Mouse (Mus musculus) forebrain, embryonic 11.5 days (tissue): Measurements from ENCODE around the gene Tcf19. TPM values are rescaled to one million over a fixed set of nuclear protein-coding genes. Genes with fewer than 3 reads are reported as not detected.
"Not testable (repeated sequence)": the region's sequence is repeated elsewhere in the genome, so short reads cannot be mapped to it uniquely, and the experiment has no call there.

Experiments used
- ATAC-seq: fragments of 200-750 bp; cut with Nextera tagmentation; replicated peaks from 2 replicates; pipeline ENCODE4 v1.8.0; 2017; ENCODE audit warnings: moderate TSS enrichment; ENCODE audit not compliant: low FRiP score
- DNase-seq: peaks from one replicate; pipeline ENCODE4 v3.0.0-alpha.2; 2017; ENCODE audit warnings: low spot score
- H3K27ac ChIP-seq: fragments of 300-500 bp; sonication (generic); 2 replicates; pipeline ENCODE4 v1.5.1; 2014; ENCODE audit warnings: low read depth, low read length
- H3K27me3 ChIP-seq: fragments of 300-500 bp; sonication (generic); 2 replicates; pipeline ENCODE4 v1.6.1; 2014; ENCODE audit warnings: mild to moderate bottlenecking, low read length, mixed read lengths; ENCODE audit not compliant: control insufficient read depth, insufficient read depth
- H3K36me3 ChIP-seq: fragments of 300-500 bp; sonication (generic); 2 replicates; pipeline ENCODE4 v1.6.1; 2014; ENCODE audit warnings: mild to moderate bottlenecking, low read length, moderate library complexity, mixed read lengths; ENCODE audit not compliant: control insufficient read depth, insufficient read depth
- H3K4me1 ChIP-seq: fragments of 300-500 bp; sonication (generic); replicated peaks from 2 replicates; pipeline ENCODE4 v1.6.1; 2014; ENCODE audit warnings: low read length, mixed read lengths; ENCODE audit not compliant: control insufficient read depth, insufficient read depth
- H3K4me2 ChIP-seq: fragments of 300-500 bp; sonication (generic); 2 replicates; pipeline ENCODE4 v1.6.1; 2014; ENCODE audit warnings: low read depth, mild to moderate bottlenecking, low read length, moderate library complexity, mixed read lengths; ENCODE audit not compliant: severe bottlenecking
- H3K4me3 ChIP-seq: fragments of 300-500 bp; sonication (generic); 2 replicates; pipeline ENCODE4 v1.5.1; 2014; ENCODE audit warnings: low read depth, low read length
- H3K9ac ChIP-seq: fragments of 300-500 bp; sonication (generic); 2 replicates; pipeline ENCODE4 v1.6.1; 2014; ENCODE audit warnings: low read length
- H3K9me3 ChIP-seq: fragments of 300-500 bp; sonication (generic); 2 replicates; pipeline ENCODE4 v1.6.1; 2016; ENCODE audit warnings: low read length, mixed read lengths; ENCODE audit not compliant: control insufficient read depth
- WGBS: fragments of 180-500 bp; shearing (Covaris S2); extraction: QIAGEN DNeasy Blood & Tissue Kit; methylation state at CpG from one replicate; pipeline ENCODE4 v1.1.7; 2014; 5-methylcytosine and 5-hydroxymethylcytosine counted together
- polyA plus RNA-seq: library from polyadenylated mRNA; unstranded; fragments of >200 nt; fragmentation: Nextera tagmentation; extraction: Ambion mirVana; gene quantifications from 2 replicates; pipeline ENCODE4 v1.2.1, GENCODE M21; 2014

Gene Tcf19
- polyA plus RNA-seq, 1 experiment from 2014 or later, result 58.4 TPM

GRCm38 (mm10) chr17:35517526-35517925 lies 902 bp upstream of the Tcf19 start:
- Histone ChIP-seq H3K36me3 (no peaks in the 10 kb centered on the region), H3K4me2 (peak overlapping the region; percentile 62), H3K27me3 (no peaks in the 10 kb centered on the region), H3K4me1 (peaks cover 18% of the 10 kb centered on the region), H3K9me3 (no peaks in the 10 kb centered on the region), H3K27ac (no peak overlapping the region), H3K4me3 (peak overlapping the region; percentile 54), H3K9ac (peak overlapping the region; percentile 64)
- no peak for ATAC-seq
- DNase-seq, result peak; percentile 55
- 8% methylated on average over 12 of the region's 12 CpGs for WGBS

DNA sequence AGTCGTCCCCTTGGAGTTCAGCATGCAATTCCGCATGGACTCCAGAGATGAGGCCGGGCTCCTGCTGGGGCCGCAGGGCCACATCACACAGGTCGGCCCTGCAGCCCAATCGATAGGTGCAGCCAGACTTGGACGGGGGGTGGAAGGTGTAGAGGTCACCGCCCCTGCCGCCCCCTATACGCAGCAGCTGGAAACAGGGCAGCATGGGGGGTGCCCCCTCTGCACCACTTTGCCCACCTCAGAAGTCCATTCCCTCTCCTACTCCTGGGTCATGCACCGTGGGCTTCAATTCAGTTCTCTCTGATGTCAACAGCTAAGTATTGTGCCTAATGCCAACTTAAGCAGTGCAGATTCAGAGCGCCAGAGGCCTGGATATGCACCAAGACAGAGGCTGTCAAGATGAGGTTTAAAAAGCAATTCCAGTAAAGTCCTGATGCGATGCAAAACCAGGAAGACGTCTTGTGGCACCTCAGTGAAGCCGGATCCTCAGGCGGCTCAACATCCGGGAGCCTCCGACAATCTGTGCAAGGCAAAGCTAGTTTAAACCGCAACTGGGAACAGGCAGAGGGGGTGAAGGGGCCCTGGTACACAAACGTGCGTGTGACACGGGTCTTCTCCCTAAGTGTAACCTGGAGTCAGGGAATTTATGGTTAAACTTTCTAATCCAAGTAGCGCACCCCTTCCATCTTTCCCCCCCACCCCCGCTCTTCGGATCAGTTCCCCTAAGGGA lies 548 bp downstream of the Tcf19 start:
- ATAC-seq, result peak; percentile 31
- Histone ChIP-seq H3K9ac (peak overlapping the region; percentile 61), H3K9me3 (no peaks in the 10 kb centered on the region)

DNA sequence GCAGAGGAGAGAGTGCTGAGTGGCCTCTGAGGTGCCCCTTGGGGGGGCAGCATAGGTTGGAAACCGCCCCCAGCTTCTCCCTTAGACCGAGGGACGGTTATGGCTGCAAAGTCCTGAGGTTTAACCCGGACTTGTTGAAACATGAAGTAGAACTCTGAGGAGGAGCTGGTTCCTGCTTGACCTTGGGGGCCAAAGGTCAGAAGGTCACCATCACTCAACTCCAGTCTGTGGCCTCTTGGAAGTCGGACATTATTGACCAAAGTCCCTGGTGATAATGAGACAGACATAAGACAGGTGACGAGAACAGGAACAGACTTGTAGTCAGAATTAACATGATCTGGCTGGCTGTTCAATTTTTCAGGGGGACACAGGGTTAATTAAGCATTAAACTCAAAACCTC lies 1.9 kb downstream of the Tcf19 start:
- no peak for ATAC-seq
- no peak for DNase-seq
- H3K27ac ChIP-seq, result no peak overlapping the region
- no peak overlapping the region for H3K4me3 ChIP-seq
- H3K27me3 ChIP-seq, result no peaks in the 10 kb centered on the region
- H3K9me3 ChIP-seq, result no peaks in the 10 kb centered on the region
- H3K36me3 ChIP-seq, result no peaks in the 10 kb centered on the region
- peak overlapping the region; percentile 62; the same call in 1 of the 2 replicates for H3K4me2 ChIP-seq
- 69% methylated on average over 6 of the region's 6 CpGs for WGBS
- H3K9ac ChIP-seq, result peak overlapping the region; percentile 61
- H3K4me1 ChIP-seq, result peaks cover 18% of the 10 kb centered on the region

More for the DNA sequence above, 548 bp downstream of the Tcf19 start:
- H3K27me3 ChIP-seq, result no peaks in the 10 kb centered on the region
- peak overlapping the region; percentile 62 for H3K4me2 ChIP-seq
- no peaks in the 10 kb centered on the region for H3K36me3 ChIP-seq
- H3K4me3 ChIP-seq, result peak overlapping the region; percentile 54
- 7% methylated on average over 25 of the region's 25 CpGs for WGBS
- no peak overlapping the region for H3K27ac ChIP-seq
- peak; percentile 74 for DNase-seq
- H3K4me1 ChIP-seq, result peaks cover 18% of the 10 kb centered on the region

DNA sequence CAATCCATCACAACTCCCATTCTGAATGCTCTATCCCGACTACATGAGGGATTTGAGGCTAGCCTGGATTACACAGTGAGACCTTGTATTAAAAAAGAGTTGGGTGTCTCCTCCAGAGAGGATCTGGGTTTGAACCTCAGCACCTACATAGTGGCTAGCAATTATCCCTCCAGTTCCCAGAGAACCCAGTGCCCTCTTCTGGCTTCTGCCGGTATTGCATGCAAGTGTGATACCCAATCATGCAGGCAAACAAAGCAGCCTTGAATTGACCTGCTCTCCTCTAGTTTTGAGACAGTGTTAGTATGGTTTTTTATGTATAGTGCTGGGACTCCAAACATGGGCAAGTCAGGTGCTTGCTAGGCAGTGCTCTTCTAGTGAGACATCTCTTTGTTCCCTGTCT lies 2.7 kb downstream of the Tcf19 start:
- no peak overlapping the region for H3K9ac ChIP-seq
- DNase-seq (peak; percentile 87), ATAC-seq (no peak)
- H3K4me2 ChIP-seq, result no peak overlapping the region
- no peak overlapping the region for H3K4me3 ChIP-seq
- 12% methylated on average over 2 of the region's 2 CpGs for WGBS
- H3K4me1 ChIP-seq, result peaks cover 18% of the 10 kb centered on the region
- H3K36me3 ChIP-seq, result no peaks in the 10 kb centered on the region
- H3K9me3 ChIP-seq, result no peaks in the 10 kb centered on the region
- peaks cover under 1% of the 10 kb centered on the region; the same call in 1 of the 2 replicates for H3K27me3 ChIP-seq
- H3K27ac ChIP-seq, result no peak overlapping the region

DNA sequence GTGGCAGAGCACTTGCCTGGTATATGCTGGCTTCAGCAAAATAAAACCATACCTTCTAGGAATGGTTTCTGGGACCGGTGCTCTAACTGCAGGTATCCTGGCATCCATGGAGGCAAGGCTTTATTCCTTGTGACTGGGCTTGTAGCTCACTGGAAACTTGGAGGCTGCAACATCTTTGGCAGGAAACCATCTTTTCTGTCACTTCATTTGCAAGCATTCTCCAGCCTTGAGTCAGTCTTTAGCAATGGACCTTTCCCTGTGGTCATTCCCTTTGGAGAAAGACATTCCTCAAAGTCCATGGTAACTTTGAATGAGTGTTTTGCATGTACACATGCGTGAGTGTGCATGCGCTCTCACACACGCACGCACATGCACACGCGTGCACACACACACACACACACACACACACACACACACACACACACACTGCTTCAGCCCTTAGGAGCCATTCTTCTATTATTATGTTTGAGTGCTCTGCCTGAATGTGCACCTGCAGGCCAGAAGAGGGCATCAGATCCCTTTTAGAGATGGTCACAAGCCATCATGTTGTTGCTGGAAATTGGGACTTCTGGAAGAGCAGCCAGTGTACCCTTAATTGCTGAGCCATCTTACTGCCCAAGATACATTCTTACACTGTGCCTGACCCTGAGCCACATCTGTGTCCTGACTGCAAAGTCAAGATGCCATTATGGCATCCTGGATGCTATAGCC lies 3.6 kb downstream of the Tcf19 start:
- Histone ChIP-seq H3K4me2 (no peak overlapping the region), H3K27me3 (peaks cover 2% of the 10 kb centered on the region; the same call in 1 of the 2 replicates), H3K36me3 (no peaks in the 10 kb centered on the region), H3K4me3 (no peak overlapping the region), H3K27ac (no peak overlapping the region), H3K9me3 (no peaks in the 10 kb centered on the region), H3K4me1 (peaks cover 17% of the 10 kb centered on the region), H3K9ac (no peak overlapping the region)
- DNase-seq, result no peak
- ATAC-seq, result no peak
- 94% methylated on average over 7 of the region's 7 CpGs for WGBS

- H3K9ac ChIP-seq, result peak overlapping the region; percentile 27; the same call in 1 of the 2 replicates
- no peak overlapping the region for H3K4me3 ChIP-seq
- no peaks in the 10 kb centered on the region for H3K9me3 ChIP-seq
- no peak overlapping the region for H3K27ac ChIP-seq
- H3K27me3 ChIP-seq, result peaks cover 25% of the 10 kb centered on the region
- no peaks in the 10 kb centered on the region; the same call in 1 of the 2 replicates for H3K4me1 ChIP-seq
- no peaks in the 10 kb centered on the region for H3K36me3 ChIP-seq
- whole genome bisulfite sequencing, result 34% methylated on average over 8 of the region's 8 CpGs
- DNase-seq, result no peak
- H3K4me2 ChIP-seq, result no peak overlapping the region
- 0 out of 2 replicates have a peak, but pooled peaks have one; percentile 26 for ATAC-seq
These were observed 7.3 kb downstream of the Tcf19 start for GRCm38 (mm10) chr17:35509284-35509683.

GRCm38 (mm10) chr17:35508279-35508678 lies 8.3 kb downstream of the Tcf19 start:
- H3K4me1 ChIP-seq, H3K36me3 ChIP-seq, H3K27ac ChIP-seq, ATAC-seq, DNase-seq, H3K4me2 ChIP-seq, H3K4me3 ChIP-seq, H3K9me3 ChIP-seq, H3K9ac ChIP-seq: not testable (repeated sequence)
- H3K27me3 ChIP-seq, result peaks cover 25% of the 10 kb centered on the region
- 43% methylated on average over 5 of the region's 5 CpGs for whole genome bisulfite sequencing

- ATAC-seq, result no peak
- WGBS, result 17% methylated on average over 13 of the region's 13 CpGs
- H3K4me3 ChIP-seq, result no peak overlapping the region
These were observed 8.9 kb downstream of the Tcf19 start for GRCm38 (mm10) chr17:35507556-35508260.

More at GRCm38 (mm10) chr17:35507556-35508260, 8.9 kb downstream of the Tcf19 start:
- no peak for DNase-seq
- Histone ChIP-seq H3K9ac (no peak overlapping the region), H3K4me2 (no peak overlapping the region), H3K27me3 (peaks cover 25% of the 10 kb centered on the region), H3K9me3 (no peaks in the 10 kb centered on the region), H3K4me1 (no peaks in the 10 kb centered on the region; the same call in 1 of the 2 replicates), H3K36me3 (no peaks in the 10 kb centered on the region), H3K27ac (no peak overlapping the region)
